10 mouse cellular contexts compared by ENCODE assay signal in the genomic region with DNA sequence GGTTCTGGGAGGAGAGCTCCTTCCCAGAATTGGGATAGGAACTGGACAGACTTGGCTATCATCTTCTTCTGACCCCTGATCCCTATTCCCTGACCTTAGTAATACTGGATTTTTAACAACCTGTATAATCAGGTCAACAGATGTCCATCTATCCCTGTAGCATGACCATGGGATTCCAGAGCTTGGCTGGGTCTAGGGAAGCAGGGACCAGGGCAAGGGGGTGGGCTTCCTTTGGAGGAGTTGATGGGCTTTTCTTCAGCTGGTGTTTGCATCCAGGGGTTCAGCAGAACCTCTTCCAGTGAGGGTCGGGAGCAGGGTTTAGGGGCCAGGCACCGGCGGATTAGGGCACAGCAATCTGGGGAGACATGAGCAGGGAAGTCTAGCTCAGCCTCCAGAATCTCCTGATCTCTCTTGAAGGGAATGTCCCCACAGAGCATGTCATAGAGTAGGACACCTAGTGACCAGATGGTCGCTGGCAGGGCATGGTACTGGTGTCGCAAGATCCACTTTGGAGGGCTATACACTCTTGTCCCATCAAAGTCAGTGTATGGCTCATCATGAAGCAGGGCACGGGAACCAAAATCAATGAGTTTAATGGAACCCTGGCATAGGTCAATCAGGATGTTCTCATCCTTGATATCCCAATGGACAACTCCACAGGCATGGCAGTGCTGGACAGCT. TPM values are rescaled to one million over a fixed set of nuclear protein-coding genes. Genes with fewer than 3 reads are reported as not detected.
DNase-seq lines count a peak whose midpoint lies in the region; ATAC-seq lines count a peak whose summit lies in the region.
"Not testable (repeated sequence)": the region's sequence is repeated elsewhere in the genome, so short reads cannot be mapped to it uniquely, and the experiment has no call there.
"Had no signal": no experiment of that assay in that cellular context is flagged by ENCODE, and none has a peak within 500 bp of the region (broad histone marks: within the 10 kb centered on the region; RNA-seq: fewer than 3 reads in every experiment).

No protein-coding gene starts in this region.

- not testable (repeated sequence) for H3K4me1 ChIP-seq in embryonic facial prominence, embryonic 15.5 days; hindbrain, embryonic 12.5 days; kidney, embryonic 14.5 days (ENCODE audit: control insufficient read depth, insufficient read depth, low read length); liver, embryonic 13.5 days (replicated peaks); neural tube, embryonic 11.5 days (ENCODE audit: control insufficient read depth, insufficient read depth, low read length)

- ATAC-seq in embryonic facial prominence, embryonic 15.5 days (ENCODE audit: insufficient number of reproducible peaks, low FRiP score, low TSS enrichment, low read depth) = peak; percentile 67; the same call in 1 of the 2 replicates
- peak; percentile 67 for ATAC-seq in hindbrain, embryonic 12.5 days (ENCODE audit: low FRiP score)
- ATAC-seq in kidney, embryonic 14.5 days (ENCODE audit: low FRiP score, low TSS enrichment) = peak; percentile 56
- peak; percentile 22 for ATAC-seq in liver, embryonic 13.5 days (ENCODE audit: low read depth)
- peak; percentile 14 for ATAC-seq in megakaryocyte progenitor cell, adult 5-6 weeks (replicated peaks; ENCODE audit: poor library complexity)
- ATAC-seq in neural tube, embryonic 11.5 days (ENCODE audit: insufficient read depth, low FRiP score, low TSS enrichment) = peak; percentile 41

- H3K4me3 ChIP-seq in embryonic facial prominence, embryonic 15.5 days (replicated peaks); hindbrain, embryonic 12.5 days; kidney, embryonic 14.5 days (ENCODE audit: low read length); liver, embryonic 13.5 days (replicated peaks); neural tube, embryonic 11.5 days (ENCODE audit: low read depth, low read length): not testable (repeated sequence)

- not testable (repeated sequence) for H3K27me3 ChIP-seq in embryonic facial prominence, embryonic 15.5 days; hindbrain, embryonic 12.5 days; kidney, embryonic 14.5 days (ENCODE audit: control insufficient read depth, insufficient read depth, low read length); liver, embryonic 13.5 days; neural tube, embryonic 11.5 days (ENCODE audit: control insufficient read depth, insufficient read depth, low read length)

- WGBS in embryonic facial prominence, embryonic 15.5 days = no CpG with 5 or more reads among the region's 6 CpGs
- WGBS in hindbrain, embryonic 12.5 days = no CpG with 5 or more reads among the region's 6 CpGs
- WGBS in kidney, embryonic 14.5 days = no CpG with 5 or more reads among the region's 6 CpGs
- no CpG with 5 or more reads among the region's 6 CpGs for WGBS in liver, embryonic 13.5 days (ENCODE audit: insufficient replicate concordance)
- no CpG with 5 or more reads among the region's 6 CpGs for WGBS in neural tube, embryonic 11.5 days

- peak; percentile 64 for DNase-seq in heart, adult 11 months
- DNase-seq in liver, embryonic 13.5 days; neural tube, embryonic 11.5 days (ENCODE audit: low spot score): not testable (repeated sequence)

- H3K9ac ChIP-seq in embryonic facial prominence, embryonic 15.5 days; hindbrain, embryonic 12.5 days; kidney, embryonic 14.5 days (ENCODE audit: low read depth, low read length); liver, embryonic 13.5 days; neural tube, embryonic 11.5 days (ENCODE audit: low read length): not testable (repeated sequence)

- not testable (repeated sequence) for H3K36me3 ChIP-seq in embryonic facial prominence, embryonic 15.5 days; hindbrain, embryonic 12.5 days; kidney, embryonic 14.5 days (ENCODE audit: control insufficient read depth, insufficient read depth, low read length); liver, embryonic 13.5 days; neural tube, embryonic 11.5 days (ENCODE audit: control insufficient read depth, insufficient read depth, low read length)

- H3K4me2 ChIP-seq in embryonic facial prominence, embryonic 15.5 days (replicated peaks); hindbrain, embryonic 12.5 days (replicated peaks); kidney, embryonic 14.5 days (replicated peaks; ENCODE audit: low read depth, low read length); liver, embryonic 13.5 days; neural tube, embryonic 11.5 days (ENCODE audit: low read depth): not testable (repeated sequence)

- H3K27ac ChIP-seq in embryonic facial prominence, embryonic 15.5 days (replicated peaks); hindbrain, embryonic 12.5 days; kidney, embryonic 14.5 days (ENCODE audit: low read depth, low read length); liver, embryonic 13.5 days; neural tube, embryonic 11.5 days (ENCODE audit: low read depth, low read length): not testable (repeated sequence)

- H3K9me3 ChIP-seq in embryonic facial prominence, embryonic 15.5 days (replicated peaks); hindbrain, embryonic 12.5 days (replicated peaks); kidney, embryonic 14.5 days (ENCODE audit: control insufficient read depth, low read length); liver, embryonic 13.5 days (replicated peaks); neural tube, embryonic 11.5 days (ENCODE audit: control insufficient read depth, low read length): not testable (repeated sequence)

RNA-seq across cellular contexts. Expression of gene Gm21119, which starts 58.1 kb away (rescaled TPM):
- 0.08 TPM in 1 of 2 replicates, not detected in the other for polyA plus RNA-seq in embryonic facial prominence, embryonic 15.5 days (2015; fragmentation: Nextera tagmentation; extraction: Ambion mirVana)
- polyA plus RNA-seq in hindbrain, embryonic 12.5 days (2016; fragmentation: Nextera tagmentation; extraction: Ambion mirVana) = 0.13 TPM in 1 of 2 replicates, not detected in the other
- polyA plus RNA-seq in kidney, embryonic 14.5 days (2014; fragmentation: Nextera tagmentation; extraction: Ambion mirVana) = 0.10 TPM in 1 of 2 replicates, not detected in the other
- not detected in 2 replicates for polyA plus RNA-seq in liver, embryonic 13.5 days (2015; fragmentation: Nextera tagmentation; extraction: Ambion mirVana)
- not detected in 2 replicates for total RNA-seq in megakaryocyte progenitor cell, adult 5-6 weeks (2015)
- 0.10 TPM in 1 of 2 replicates, not detected in the other for total RNA-seq in megakaryocyte progenitor cell, adult 5-6 weeks (2017)
- polyA plus RNA-seq in neural tube, embryonic 11.5 days (2014; fragmentation: Nextera tagmentation; extraction: Ambion mirVana) = 0.09 TPM in 1 of 2 replicates, not detected in the other
- polyA plus RNA-seq: forebrain, embryonic 10.5 days; G1E; thymus, postnatal 0 days had no signal

Comparison
In these comparisons a context has a peak if more than half of its experiments do, and no peak if none do; other contexts are left out.
1. ATAC-seq: peak in every context shown above with its lines; median percentile 67 in embryonic facial prominence, embryonic 15.5 days; 67 in hindbrain, embryonic 12.5 days; 56 in kidney, embryonic 14.5 days; 41 in neural tube, embryonic 11.5 days; 22 in liver, embryonic 13.5 days; 14 in megakaryocyte progenitor cell, adult 5-6 weeks.